20 mouse cellular contexts compared by ENCODE assay signal in genomic region chr2:28289860-28290471, GRCm38 (mm10).
DNase-seq lines count a peak whose midpoint lies in the region; ATAC-seq and TF ChIP-seq lines count a peak whose summit lies in the region.
"Had no signal": no experiment of that assay in that cellular context is flagged by ENCODE, and none has a peak within 500 bp of the region (broad histone marks: within the 10 kb centered on the region; RNA-seq: fewer than 3 reads in every experiment).

No protein-coding gene starts in this region.

- no peaks in the 10 kb centered on the region for H3K27me3 ChIP-seq in cerebellum, adult 2 months (ENCODE audit: control insufficient read depth, insufficient read depth, low read length)
- peaks cover 6% of the 10 kb centered on the region; the same call in 1 of the 2 replicates for H3K27me3 ChIP-seq in hindbrain, embryonic 13.5 days
- H3K27me3 ChIP-seq in hindbrain, embryonic 11.5 days (ENCODE audit: control insufficient read depth, insufficient read depth, low read length): no peaks in the 10 kb centered on the region
- H3K27me3 ChIP-seq: embryonic facial prominence, embryonic 15.5 days; hindbrain, embryonic 12.5 days had no signal

- H3K4me3 ChIP-seq in cerebellum, adult 2 months (replicated peaks; ENCODE audit: insufficient read depth, low read depth, low read length): no peak overlapping the region
- H3K4me3 ChIP-seq in hindbrain, embryonic 13.5 days: no peak overlapping the region
- no peak overlapping the region for H3K4me3 ChIP-seq in hindbrain, embryonic 11.5 days (ENCODE audit: low read depth, low read length)
- H3K4me3 ChIP-seq in left cerebral cortex, adult 2 months: no peak overlapping the region
- H3K4me3 ChIP-seq: embryonic facial prominence, embryonic 15.5 days; forebrain, embryonic 12.5 days; heart, embryonic 15.5 days; hindbrain, embryonic 12.5 days had no signal

- H3K9me3 ChIP-seq in hindbrain, embryonic 13.5 days: no peaks in the 10 kb centered on the region
- no peaks in the 10 kb centered on the region for H3K9me3 ChIP-seq in hindbrain, embryonic 11.5 days (ENCODE audit: control insufficient read depth, low read length)
- H3K9me3 ChIP-seq: embryonic facial prominence, embryonic 15.5 days; forebrain, embryonic 12.5 days; heart, embryonic 15.5 days; hindbrain, embryonic 12.5 days had no signal

- H3K4me1 ChIP-seq in cerebellum, adult 2 months (ENCODE audit: control insufficient read depth, insufficient read depth, low read length): peaks cover 8% of the 10 kb centered on the region
- peaks cover 47% of the 10 kb centered on the region for H3K4me1 ChIP-seq in hindbrain, embryonic 13.5 days (replicated peaks)
- peaks cover 1% of the 10 kb centered on the region for H3K4me1 ChIP-seq in hindbrain, embryonic 11.5 days (replicated peaks; ENCODE audit: control insufficient read depth, insufficient read depth, low read length)
- H3K4me1 ChIP-seq: heart, embryonic 15.5 days had no signal

- no peak for ATAC-seq in hindbrain, embryonic 13.5 days (ENCODE audit: low FRiP score)
- ATAC-seq in hindbrain, embryonic 11.5 days (ENCODE audit: low FRiP score): no peak
- ATAC-seq: activated CD4-positive, CD25-positive, alpha-beta regulatory T cell, adult 4 months had no signal

- H3K27ac ChIP-seq in cerebellum, adult 2 months (ENCODE audit: insufficient read depth, low read length): no peak overlapping the region
- H3K27ac ChIP-seq in hindbrain, embryonic 13.5 days: peak overlapping the region; percentile 52; the same call in 1 of the 2 replicates
- H3K27ac ChIP-seq in hindbrain, embryonic 11.5 days (ENCODE audit: low read depth, low read length): no peak overlapping the region
- H3K27ac ChIP-seq in left cerebral cortex, adult 2 months: no peak overlapping the region; the same call in 1 of the 2 replicates
- H3K27ac ChIP-seq: embryonic facial prominence, embryonic 15.5 days; forebrain, embryonic 12.5 days; heart, embryonic 15.5 days; hindbrain, embryonic 12.5 days had no signal

- peak; percentile 42; the same call in 1 of the 2 replicates for TF ChIP-seq CTCF in cerebellum, adult 2 months (IDR thresholded peaks at IDR 0.05; ENCODE audit: borderline replicate concordance, insufficient read depth, low read depth, low read length)
- TF ChIP-seq CTCF in left cerebral cortex, adult 2 months (IDR thresholded peaks at IDR 0.05): peak; percentile 30

- H3K9ac ChIP-seq in hindbrain, embryonic 13.5 days: no peak overlapping the region
- no peak overlapping the region for H3K9ac ChIP-seq in hindbrain, embryonic 11.5 days (ENCODE audit: low read depth, low read length)
- H3K9ac ChIP-seq: embryonic facial prominence, embryonic 15.5 days; forebrain, embryonic 12.5 days; heart, embryonic 15.5 days; hindbrain, embryonic 12.5 days had no signal

- TF ChIP-seq POLR2A in cerebellum, adult 2 months (IDR thresholded peaks at IDR 0.05; ENCODE audit: borderline replicate concordance, insufficient read depth, low read length): no peak

- no peaks in the 10 kb centered on the region for H3K36me3 ChIP-seq in hindbrain, embryonic 13.5 days
- H3K36me3 ChIP-seq in hindbrain, embryonic 11.5 days (ENCODE audit: control insufficient read depth, insufficient read depth, low read length): no peaks in the 10 kb centered on the region
- H3K36me3 ChIP-seq: embryonic facial prominence, embryonic 15.5 days; forebrain, embryonic 12.5 days; heart, embryonic 15.5 days; hindbrain, embryonic 12.5 days had no signal

- DNase-seq in cerebellum, adult 2 months: peak in 1 of 2 experiments; percentile 34
- DNase-seq in cerebellum, adult 9-10 months: no peak
- no peak for DNase-seq in hindbrain, embryonic 11.5 days (ENCODE audit: low spot score)
- DNase-seq in left cerebral cortex, adult 2 months (ENCODE audit: extremely low spot score in 1 of 2, low spot score in 2 of 2): no peak
- DNase-seq in left cerebral cortex, adult 11 months (ENCODE audit: low spot score): no peak
- DNase-seq in adrenal gland, postnatal 10 days: peak; percentile 36
- no peak for DNase-seq in ovary, postnatal 14 days (ENCODE audit: low spot score)
- DNase-seq: heart, adult 18-20 months; kidney, adult 8-10 months; layer of hippocampus, adult 9-11 months; liver; lung, adult 18-20 months; lung, postnatal 36 days; retina, postnatal 1 day had no signal

- intact Hi-C loops in left cerebral cortex, adult 2 months (cut with DNase I): no loop called here

- H3K4me2 ChIP-seq in hindbrain, embryonic 13.5 days: no peak overlapping the region
- H3K4me2 ChIP-seq in hindbrain, embryonic 11.5 days (replicated peaks; ENCODE audit: low read depth, low read length): no peak overlapping the region
- H3K4me2 ChIP-seq: embryonic facial prominence, embryonic 15.5 days; forebrain, embryonic 12.5 days; heart, embryonic 15.5 days; hindbrain, embryonic 12.5 days had no signal

- 64% methylated on average over 11 of the region's 11 CpGs for WGBS in cerebellum, adult 2 months
- 57% methylated on average over 11 of the region's 11 CpGs for WGBS in hindbrain, embryonic 13.5 days
- 68% methylated on average over 11 of the region's 11 CpGs for WGBS in hindbrain, embryonic 11.5 days
